Mouse (Mus musculus): Measurements from ENCODE around the gene Mid1. TPM values are rescaled to one million over a fixed set of nuclear protein-coding genes. Genes with fewer than 3 reads are reported as not detected.

Gene Mid1
- polyA plus RNA-seq, 1 experiment from 2014 or later, result 4.2 TPM

- Histone ChIP-seq H3K4me2 (ENCODE audit: low read length) (no peak overlapping the region), H3K9ac (ENCODE audit: low read depth, low read length) (no peak overlapping the region), H3K27me3 (replicated peaks; ENCODE audit: control insufficient read depth, insufficient read depth, low read length) (peaks cover 4% of the 10 kb centered on the region; the same call in 1 of the 2 replicates), H3K4me3 (ENCODE audit: low read length) (no peak overlapping the region), H3K4me1 (ENCODE audit: control insufficient read depth, insufficient read depth, low read depth, low read length) (peaks cover 2% of the 10 kb centered on the region; the same call in 1 of the 2 replicates), H3K9me3 (ENCODE audit: control insufficient read depth, low read length) (no peaks in the 10 kb centered on the region), H3K27ac (ENCODE audit: low read depth, low read length) (no peak overlapping the region), H3K36me3 (ENCODE audit: control insufficient read depth, insufficient read depth, low read length) (no peaks in the 10 kb centered on the region)
- 27% methylated on average over 4 of the region's 4 CpGs for WGBS
- no peak for ATAC-seq
These were observed 145.1 kb downstream of the Mid1 start for GRCm38 (mm10) chrX:169830052-169830451.

GRCm38 (mm10) chrX:169837947-169838649, 153.1 kb downstream of the Mid1 start:
- 26% methylated on average over 5 of the region's 5 CpGs for whole genome bisulfite sequencing
- H3K27ac ChIP-seq (ENCODE audit: low read depth, low read length), result no peak overlapping the region
- ATAC-seq, result peak; percentile 83

GRCm38 (mm10) chrX:169838650-169838971, 153.6 kb downstream of the Mid1 start:
- Histone ChIP-seq H3K36me3 (ENCODE audit: control insufficient read depth, insufficient read depth, low read length) (no peaks in the 10 kb centered on the region), H3K4me2 (ENCODE audit: low read length) (no peak overlapping the region), H3K4me1 (ENCODE audit: control insufficient read depth, insufficient read depth, low read depth, low read length) (no peaks in the 10 kb centered on the region), H3K4me3 (ENCODE audit: low read length) (no peak overlapping the region), H3K27ac (ENCODE audit: low read depth, low read length) (no peak overlapping the region), H3K9ac (ENCODE audit: low read depth, low read length) (no peak overlapping the region), H3K9me3 (ENCODE audit: control insufficient read depth, low read length) (no peaks in the 10 kb centered on the region), H3K27me3 (replicated peaks; ENCODE audit: control insufficient read depth, insufficient read depth, low read length) (no peaks in the 10 kb centered on the region)
- no peak for ATAC-seq
- 87% methylated on average over 2 of the region's 2 CpGs for WGBS

More at GRCm38 (mm10) chrX:169837947-169838649, 153.1 kb downstream of the Mid1 start:
- no peaks in the 10 kb centered on the region for H3K9me3 ChIP-seq (ENCODE audit: control insufficient read depth, low read length)
- no peak overlapping the region for H3K9ac ChIP-seq (ENCODE audit: low read depth, low read length)
- H3K4me2 ChIP-seq (ENCODE audit: low read length), result no peak overlapping the region
- H3K36me3 ChIP-seq (ENCODE audit: control insufficient read depth, insufficient read depth, low read length), result no peaks in the 10 kb centered on the region
- H3K4me1 ChIP-seq (ENCODE audit: control insufficient read depth, insufficient read depth, low read depth, low read length), result no peaks in the 10 kb centered on the region
- H3K27me3 ChIP-seq (replicated peaks; ENCODE audit: control insufficient read depth, insufficient read depth, low read length), result no peaks in the 10 kb centered on the region
- no peak overlapping the region for H3K4me3 ChIP-seq (ENCODE audit: low read length)

GRCm38 (mm10) chrX:169843267-169843666, 158.3 kb downstream of the Mid1 start:
- H3K4me3 ChIP-seq (ENCODE audit: low read length), result no peak overlapping the region
- H3K27me3 ChIP-seq (replicated peaks; ENCODE audit: control insufficient read depth, insufficient read depth, low read length), result peaks cover 6% of the 10 kb centered on the region; the same call in 1 of the 2 replicates
- no peak overlapping the region for H3K9ac ChIP-seq (ENCODE audit: low read depth, low read length)
- no peaks in the 10 kb centered on the region for H3K36me3 ChIP-seq (ENCODE audit: control insufficient read depth, insufficient read depth, low read length)
- no peak overlapping the region for H3K4me2 ChIP-seq (ENCODE audit: low read length)
- no peaks in the 10 kb centered on the region for H3K9me3 ChIP-seq (ENCODE audit: control insufficient read depth, low read length)
- no peak overlapping the region for H3K27ac ChIP-seq (ENCODE audit: low read depth, low read length)
- no peaks in the 10 kb centered on the region for H3K4me1 ChIP-seq (ENCODE audit: control insufficient read depth, insufficient read depth, low read depth, low read length)
- ATAC-seq, result no peak
- 50% methylated on average over 1 of the region's 1 CpGs for WGBS

GRCm38 (mm10) chrX:169844150-169844772, 159.3 kb downstream of the Mid1 start:
- 18% methylated on average over 5 of the region's 5 CpGs for WGBS
- Histone ChIP-seq H3K9me3 (ENCODE audit: control insufficient read depth, low read length) (no peaks in the 10 kb centered on the region), H3K27me3 (replicated peaks; ENCODE audit: control insufficient read depth, insufficient read depth, low read length) (peaks cover 6% of the 10 kb centered on the region; the same call in 1 of the 2 replicates), H3K4me2 (ENCODE audit: low read length) (no peak overlapping the region), H3K9ac (ENCODE audit: low read depth, low read length) (no peak overlapping the region), H3K4me3 (ENCODE audit: low read length) (no peak overlapping the region), H3K27ac (ENCODE audit: low read depth, low read length) (no peak overlapping the region), H3K36me3 (ENCODE audit: control insufficient read depth, insufficient read depth, low read length) (no peaks in the 10 kb centered on the region), H3K4me1 (ENCODE audit: control insufficient read depth, insufficient read depth, low read depth, low read length) (no peaks in the 10 kb centered on the region)
- ATAC-seq, result no peak

- Histone ChIP-seq H3K27me3 (replicated peaks; ENCODE audit: control insufficient read depth, insufficient read depth, low read length) (peaks cover 8% of the 10 kb centered on the region; the same call in 1 of the 2 replicates), H3K4me1 (ENCODE audit: control insufficient read depth, insufficient read depth, low read depth, low read length) (no peaks in the 10 kb centered on the region), H3K4me2 (ENCODE audit: low read length) (no peak overlapping the region), H3K36me3 (ENCODE audit: control insufficient read depth, insufficient read depth, low read length) (no peaks in the 10 kb centered on the region), H3K4me3 (ENCODE audit: low read length) (no peak overlapping the region), H3K9me3 (ENCODE audit: control insufficient read depth, low read length) (no peaks in the 10 kb centered on the region), H3K27ac (ENCODE audit: low read depth, low read length) (no peak overlapping the region), H3K9ac (ENCODE audit: low read depth, low read length) (no peak overlapping the region)
- WGBS, result 27% methylated on average over 3 of the region's 3 CpGs
- no peak for ATAC-seq
These were observed 161.2 kb downstream of the Mid1 start for GRCm38 (mm10) chrX:169846187-169846586.

- Histone ChIP-seq H3K4me1 (ENCODE audit: control insufficient read depth, insufficient read depth, low read depth, low read length) (no peaks in the 10 kb centered on the region), H3K9ac (ENCODE audit: low read depth, low read length) (no peak overlapping the region), H3K27me3 (replicated peaks; ENCODE audit: control insufficient read depth, insufficient read depth, low read length) (peaks cover 6% of the 10 kb centered on the region), H3K9me3 (ENCODE audit: control insufficient read depth, low read length) (no peaks in the 10 kb centered on the region), H3K4me3 (ENCODE audit: low read length) (no peak overlapping the region), H3K4me2 (ENCODE audit: low read length) (no peak overlapping the region), H3K36me3 (ENCODE audit: control insufficient read depth, insufficient read depth, low read length) (no peaks in the 10 kb centered on the region), H3K27ac (ENCODE audit: low read depth, low read length) (no peak overlapping the region)
- ATAC-seq, result no peak
- 74% methylated on average over 2 of the region's 2 CpGs for WGBS
These were observed 176.3 kb downstream of the Mid1 start for GRCm38 (mm10) chrX:169861194-169861720.

GRCm38 (mm10) chrX:169862440-169862839, 177.4 kb downstream of the Mid1 start:
- H3K36me3 ChIP-seq (ENCODE audit: control insufficient read depth, insufficient read depth, low read length), result no peaks in the 10 kb centered on the region
- H3K27me3 ChIP-seq (replicated peaks; ENCODE audit: control insufficient read depth, insufficient read depth, low read length), result peaks cover 6% of the 10 kb centered on the region; the same call in 1 of the 2 replicates
- H3K4me3 ChIP-seq (ENCODE audit: low read length), result no peak overlapping the region
- no peak overlapping the region for H3K9ac ChIP-seq (ENCODE audit: low read depth, low read length)
- no peaks in the 10 kb centered on the region for H3K9me3 ChIP-seq (ENCODE audit: control insufficient read depth, low read length)
- no peak overlapping the region for H3K27ac ChIP-seq (ENCODE audit: low read depth, low read length)
- no peaks in the 10 kb centered on the region for H3K4me1 ChIP-seq (ENCODE audit: control insufficient read depth, insufficient read depth, low read depth, low read length)
- no peak overlapping the region for H3K4me2 ChIP-seq (ENCODE audit: low read length)
- ATAC-seq, result no peak

- peaks cover 3% of the 10 kb centered on the region; the same call in 1 of the 2 replicates for H3K27me3 ChIP-seq (replicated peaks; ENCODE audit: control insufficient read depth, insufficient read depth, low read length)
- no peak for ATAC-seq
- H3K4me2 ChIP-seq (ENCODE audit: low read length), result no peak overlapping the region
- no peaks in the 10 kb centered on the region for H3K36me3 ChIP-seq (ENCODE audit: control insufficient read depth, insufficient read depth, low read length)
- no peak overlapping the region for H3K27ac ChIP-seq (ENCODE audit: low read depth, low read length)
- H3K9ac ChIP-seq (ENCODE audit: low read depth, low read length), result no peak overlapping the region
- WGBS, result 30% methylated on average over 1 of the region's 1 CpGs
- no peaks in the 10 kb centered on the region for H3K9me3 ChIP-seq (ENCODE audit: control insufficient read depth, low read length)
- H3K4me1 ChIP-seq (ENCODE audit: control insufficient read depth, insufficient read depth, low read depth, low read length), result no peaks in the 10 kb centered on the region
- H3K4me3 ChIP-seq (ENCODE audit: low read length), result no peak overlapping the region
These were observed 177.8 kb downstream of the Mid1 start for GRCm38 (mm10) chrX:169862848-169863247.
